Mouse (Mus musculus): ENCODE measurements around the gene Tmem131l.

The Tmem131l gene

DNA sequence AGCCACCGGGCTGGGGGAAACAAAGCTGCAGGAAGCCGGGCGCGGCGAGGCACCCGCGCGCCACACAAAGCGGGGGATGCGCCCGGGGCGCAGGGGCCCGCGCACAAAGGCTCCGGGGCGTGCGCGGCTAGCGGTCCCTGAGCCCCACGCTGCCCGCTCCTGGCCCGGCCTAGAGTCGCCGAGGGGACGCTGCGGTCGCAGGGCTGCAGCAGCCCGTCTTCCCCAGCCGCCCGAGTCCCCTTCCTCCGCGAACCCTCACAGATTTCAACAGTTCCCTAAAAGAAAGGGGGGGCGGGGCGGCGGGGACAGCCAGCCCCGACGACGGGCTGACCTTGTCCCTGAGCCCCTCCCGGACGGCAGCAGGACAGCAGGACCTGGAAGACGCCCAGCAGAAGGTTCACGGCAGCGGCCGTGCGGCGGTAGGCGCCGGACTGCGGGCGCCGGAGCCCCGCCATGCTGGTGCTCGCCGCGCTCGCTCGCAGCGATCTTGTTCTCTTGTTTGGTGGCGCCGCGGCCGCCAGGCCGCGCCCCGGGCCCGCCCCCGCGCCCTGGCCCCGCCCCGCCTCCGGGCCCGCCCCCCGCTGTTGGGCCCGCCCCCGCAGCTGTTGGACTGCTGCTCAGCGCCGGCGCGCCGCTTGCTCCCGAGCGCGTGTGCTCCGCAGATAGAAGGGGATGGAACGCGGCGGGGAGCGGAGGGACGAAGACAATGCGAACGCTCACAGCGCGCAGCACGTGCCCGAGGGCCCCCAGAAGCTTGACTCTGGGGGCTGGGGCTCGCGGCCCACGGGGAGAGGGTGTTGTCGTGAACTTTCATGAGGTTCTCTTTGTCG is at the start of gene Tmem131l:
Tmem131l (minus strand) TSS at position 530 of the 830 bp plus-strand sequence.
- no peak for DNase-seq (ENCODE audit: low spot score)

DNA sequence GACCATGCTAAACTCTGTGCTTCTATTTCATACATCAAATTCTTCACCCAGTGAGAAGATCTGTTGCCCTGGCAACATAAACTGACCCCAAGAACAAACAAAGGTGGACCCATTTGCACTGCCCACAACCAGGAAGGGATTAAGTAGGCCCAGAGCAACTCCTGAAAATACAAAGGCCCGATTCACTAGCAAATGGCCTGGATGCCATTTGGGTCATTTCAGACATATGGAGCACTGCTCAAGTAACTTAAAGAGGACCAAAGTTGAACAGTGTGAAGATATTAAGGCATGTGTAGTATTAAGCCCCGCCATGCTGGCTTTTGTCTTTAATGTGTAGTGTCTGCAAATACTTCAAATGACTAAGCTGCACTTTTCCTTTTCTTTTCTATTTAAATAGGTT is 46.9 kb upstream of the Tmem131l start:
- no peak for DNase-seq (ENCODE audit: low spot score)

DNA sequence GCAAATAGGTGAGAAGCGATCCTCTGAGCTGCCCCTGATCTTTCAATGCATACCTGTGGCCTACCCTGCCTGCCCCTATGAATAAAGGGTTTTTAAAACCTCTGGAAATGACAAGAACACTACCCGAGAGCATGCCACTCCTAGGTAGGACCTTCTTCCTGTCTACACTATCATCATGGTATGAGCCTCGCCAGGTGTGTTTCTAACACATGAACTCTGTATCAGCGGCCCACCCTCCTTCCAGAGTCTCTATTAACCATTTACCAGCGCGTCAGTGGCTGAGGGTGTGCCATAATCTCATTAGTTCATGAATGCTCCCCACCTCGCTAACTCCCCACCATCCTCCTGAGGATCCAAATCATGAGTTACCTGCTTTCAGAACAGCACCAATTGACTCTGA is 46.4 kb upstream of the Tmem131l start:
- DNase-seq (ENCODE audit: low spot score) = no peak

DNA sequence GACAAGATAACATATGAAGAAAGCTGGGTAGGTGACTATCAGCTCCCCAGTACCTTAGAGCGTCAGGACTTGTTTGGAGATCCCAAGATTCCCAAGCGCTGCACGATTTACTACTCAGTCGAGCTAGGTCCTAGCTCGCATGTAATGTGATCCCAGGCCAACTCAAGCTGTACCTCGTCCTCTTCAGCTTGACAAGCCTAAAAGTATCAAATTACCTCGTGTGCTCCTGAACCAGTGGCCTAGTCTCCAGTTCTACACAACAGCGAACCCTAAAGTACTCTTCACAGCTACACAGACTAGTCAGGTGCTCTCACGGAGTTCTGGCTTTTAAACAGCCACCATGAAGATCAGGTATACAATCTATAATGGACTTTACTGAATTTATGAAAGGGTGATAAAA is 45.5 kb upstream of the Tmem131l start:
- no peak for DNase-seq (ENCODE audit: low spot score)

DNA sequence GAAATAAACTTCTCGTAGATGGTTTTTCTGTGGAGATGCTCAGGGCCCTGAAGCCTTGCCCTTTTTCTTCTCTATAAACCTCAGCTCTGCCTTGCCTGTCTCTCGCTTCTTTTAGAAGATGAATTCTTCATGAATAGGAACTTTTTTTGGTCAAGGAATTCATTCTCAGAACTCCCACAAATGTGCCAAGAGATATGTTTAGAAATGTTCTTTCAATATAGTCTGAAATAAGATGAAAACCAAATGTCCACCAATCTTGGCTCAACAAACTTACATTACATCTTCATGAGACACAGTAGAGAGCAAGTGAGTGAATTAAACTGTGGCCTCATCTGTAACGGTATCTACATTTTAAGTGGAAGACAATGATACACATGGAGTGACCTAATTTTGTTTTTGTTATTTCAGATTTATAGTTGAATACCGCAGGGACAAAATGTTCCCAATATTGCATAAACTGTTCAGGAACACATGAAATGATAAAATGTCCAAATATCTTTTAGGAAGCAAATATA is 41.3 kb upstream of the Tmem131l start:
- no peak for DNase-seq (ENCODE audit: low spot score)

DNA sequence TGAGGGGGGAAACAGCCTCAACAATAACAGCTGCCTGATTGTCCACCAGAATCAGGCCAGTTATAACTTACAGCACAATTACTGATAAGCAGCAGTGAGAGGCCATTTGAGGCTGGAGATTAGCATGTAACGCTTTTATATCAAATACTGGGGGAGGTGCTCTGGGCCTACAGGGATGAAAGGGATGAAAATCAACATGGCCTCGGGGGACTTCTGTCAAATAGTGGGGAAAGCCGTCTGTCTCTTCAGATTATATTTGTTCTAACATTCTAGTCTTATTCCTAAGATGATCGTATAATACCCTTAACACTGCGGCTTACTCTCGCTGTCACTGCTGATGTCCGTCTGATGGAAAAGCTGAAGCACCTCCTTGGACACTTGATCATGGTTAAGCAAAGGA is 40.1 kb upstream of the Tmem131l start:
- DNase-seq (ENCODE audit: low spot score) = no peak

DNA sequence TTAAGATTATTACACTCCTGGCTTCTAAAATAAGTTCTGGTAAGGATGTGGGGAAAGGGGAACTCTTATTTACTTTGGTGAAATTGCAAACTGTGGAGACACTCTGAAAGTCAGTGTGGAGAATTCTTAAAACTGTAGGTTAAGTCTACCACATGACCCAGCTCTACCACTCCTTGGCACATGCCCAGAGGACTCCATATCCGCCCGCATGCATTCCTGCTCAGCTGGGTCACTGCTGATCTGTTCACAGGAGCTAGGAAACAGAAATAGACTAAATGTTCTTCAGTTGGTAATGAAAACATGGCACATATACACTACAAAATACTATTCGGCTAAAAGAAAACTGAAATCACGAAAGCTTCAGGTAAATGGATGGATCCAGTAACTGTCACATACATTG is 37.5 kb upstream of the Tmem131l start:
- DNase-seq (ENCODE audit: low spot score) = no peak

DNA sequence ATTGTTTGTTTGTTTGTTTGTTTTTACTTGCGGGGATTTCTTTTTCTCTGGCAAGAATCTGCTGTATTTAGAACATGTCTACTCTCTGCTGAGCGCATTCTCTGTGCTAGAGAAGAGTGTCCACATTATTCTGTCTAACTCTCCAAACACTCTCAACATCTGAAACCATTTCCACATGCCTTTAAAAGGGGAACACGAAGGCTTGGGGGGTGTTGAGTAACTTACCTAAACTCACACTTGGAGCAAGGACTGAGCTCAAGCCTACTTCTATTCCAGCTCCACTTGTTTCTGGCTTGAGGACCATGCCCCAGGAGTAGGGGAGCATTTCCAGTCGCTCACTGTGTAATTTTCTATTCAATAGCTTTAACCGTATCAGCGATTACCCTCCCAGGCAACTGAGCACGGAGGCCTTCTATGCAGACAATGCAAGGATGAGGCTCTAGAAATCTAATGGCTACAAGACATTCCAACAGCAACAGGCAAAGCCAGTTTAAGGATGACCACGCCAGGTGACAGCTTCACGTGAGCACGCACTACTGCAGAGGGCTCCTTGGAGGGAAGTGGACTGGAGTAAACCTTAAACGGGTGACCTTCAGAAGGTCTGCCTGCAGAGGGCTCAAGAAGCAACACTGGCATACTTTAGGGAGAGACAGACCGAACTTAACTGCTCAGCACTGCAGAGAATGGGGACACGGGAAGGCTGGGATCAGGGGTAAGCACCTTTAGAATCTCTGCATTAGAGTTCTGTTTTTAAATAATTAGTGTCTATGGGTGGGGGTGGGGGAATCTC is 36.8 kb upstream of the Tmem131l start:
- DNase-seq (ENCODE audit: low spot score) = no peak

DNA sequence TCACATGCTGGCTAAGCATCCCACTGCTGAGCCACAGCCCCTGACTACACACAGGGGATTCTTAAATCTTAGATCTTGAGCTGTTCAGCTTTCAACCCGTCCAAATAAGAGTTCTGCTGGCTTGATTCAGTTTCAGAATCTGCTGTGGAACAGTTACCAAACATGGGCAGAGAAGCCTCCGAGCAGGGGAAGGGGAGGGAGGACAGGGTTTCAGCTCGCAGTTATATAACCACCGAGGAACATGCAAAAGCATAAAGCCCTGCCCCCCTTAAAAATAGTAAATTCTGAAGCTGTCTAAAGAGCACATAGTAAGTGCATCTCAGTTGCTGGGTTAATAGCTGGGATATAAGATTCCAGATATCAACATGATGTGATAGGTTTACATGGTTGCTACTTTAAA is 35.5 kb upstream of the Tmem131l start:
- DNase-seq (ENCODE audit: low spot score) = no peak

DNA sequence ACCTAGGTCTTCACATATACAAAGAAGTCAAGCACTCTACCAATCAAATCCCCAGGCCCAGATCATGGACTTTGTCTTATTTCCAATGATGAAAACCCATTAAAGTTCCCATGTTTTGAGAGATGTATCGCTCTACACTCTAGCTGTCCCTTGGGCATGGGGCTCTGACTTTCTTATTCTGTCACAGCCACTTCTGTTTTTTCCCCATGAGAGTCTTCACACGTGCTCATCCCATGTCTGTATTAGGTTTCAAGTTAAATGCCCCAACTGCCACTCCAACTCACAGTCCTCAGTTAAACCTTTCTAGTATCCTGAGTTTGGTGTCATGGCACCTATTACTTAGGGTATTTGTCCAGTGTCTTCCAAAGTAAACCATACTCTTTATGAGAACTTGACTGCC is 34.8 kb upstream of the Tmem131l start:
- no peak for DNase-seq (ENCODE audit: low spot score)

DNA sequence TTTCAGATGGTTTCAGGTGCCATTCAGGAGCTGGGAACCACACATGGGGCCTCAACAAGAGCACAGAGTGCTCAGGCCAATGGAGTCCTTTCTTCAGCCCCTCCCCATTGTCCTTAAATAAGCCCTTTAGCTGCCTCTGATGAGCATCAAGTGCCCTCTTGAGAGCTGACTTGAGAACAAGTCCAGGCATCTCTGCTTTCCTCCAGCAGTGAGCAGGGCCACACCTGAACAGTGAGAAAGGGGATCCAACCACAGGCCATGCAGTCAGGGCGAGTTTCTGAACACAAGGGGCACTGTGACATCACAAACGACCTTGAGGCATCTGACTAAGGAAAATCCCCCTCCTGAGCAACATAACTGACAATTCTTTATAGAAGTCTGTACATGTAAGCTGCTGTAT is 31.7 kb upstream of the Tmem131l start:
- no peak for DNase-seq (ENCODE audit: low spot score)

DNA sequence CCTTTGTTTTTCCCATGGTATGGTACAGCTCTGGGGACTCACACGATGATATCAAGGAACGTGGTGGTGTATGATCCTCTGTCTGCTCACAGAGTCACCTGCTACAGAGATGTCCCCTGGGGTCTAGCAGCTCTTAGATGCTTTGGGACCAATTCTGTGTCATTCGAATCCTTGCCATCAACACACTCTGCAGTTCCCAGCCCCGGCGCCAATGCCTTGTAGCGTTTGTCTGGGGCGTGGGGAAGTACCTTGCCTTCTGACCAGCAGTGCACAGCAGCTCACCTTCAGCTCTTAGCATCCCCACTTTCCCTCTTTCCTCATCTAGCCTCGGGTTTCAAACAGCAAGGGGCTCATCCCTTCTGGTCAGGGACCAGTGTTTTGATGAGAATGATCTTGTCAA is 30.8 kb upstream of the Tmem131l start:
- DNase-seq (ENCODE audit: low spot score) = no peak

DNA sequence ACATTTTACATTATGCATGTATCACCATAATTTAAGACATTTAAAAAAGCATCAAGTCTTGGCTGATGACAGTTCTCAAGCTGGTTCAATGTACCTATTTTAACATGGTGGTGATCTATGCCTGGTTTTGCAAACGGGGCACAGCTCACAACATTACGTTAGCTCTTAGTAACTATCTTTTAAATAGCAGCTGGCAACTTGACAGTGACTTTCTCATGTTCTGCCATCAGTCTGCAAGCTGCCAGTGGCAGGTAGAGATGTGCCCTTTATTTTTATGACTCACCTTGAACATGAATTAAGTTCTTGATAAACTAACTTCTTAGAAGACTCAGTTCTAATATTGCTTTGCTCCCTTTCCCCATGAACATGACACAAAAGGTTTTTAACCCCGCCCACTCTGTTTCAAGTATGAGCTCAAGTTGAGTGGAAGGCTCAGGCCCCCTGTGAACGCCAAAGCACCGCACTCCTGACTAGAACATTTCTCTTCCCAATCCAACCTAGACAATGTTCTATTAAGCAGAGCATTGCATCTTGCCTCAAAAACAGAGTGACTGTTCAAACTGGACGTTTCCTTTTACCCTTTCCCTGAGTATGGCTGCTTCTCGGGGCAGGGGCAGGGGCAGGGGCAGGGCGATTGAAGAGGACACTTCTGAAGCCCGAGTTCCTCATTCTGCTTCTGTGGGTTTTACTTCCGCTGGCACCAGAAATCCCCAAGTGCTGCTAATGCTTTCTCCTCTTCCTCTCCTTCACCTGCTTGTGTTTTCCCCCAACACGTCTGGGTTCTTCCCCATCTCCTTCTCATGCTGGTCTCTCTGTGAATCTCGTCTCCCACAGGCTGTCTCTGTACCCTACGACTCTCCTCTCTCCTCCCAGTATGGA is 29.1 kb upstream of the Tmem131l start:
- DNase-seq (ENCODE audit: low spot score) = no peak

DNA sequence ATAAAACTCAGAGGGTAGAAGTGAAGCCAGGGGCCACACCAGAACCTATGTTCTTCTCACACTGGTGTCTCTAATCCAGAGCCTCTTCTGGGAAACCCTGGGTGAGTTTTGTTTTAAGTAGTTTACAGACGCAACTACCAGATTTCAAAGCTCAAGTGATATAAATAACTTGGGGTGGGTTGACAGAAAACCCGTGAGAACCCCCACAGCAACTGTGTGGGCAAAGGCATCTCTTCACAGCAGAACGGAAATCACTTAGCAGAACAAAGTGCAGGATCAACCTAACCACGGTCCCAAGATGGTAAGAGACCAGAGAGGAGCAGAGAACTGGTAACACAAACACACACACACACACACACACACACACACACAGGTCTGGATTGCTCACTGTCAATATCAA is 25.9 kb upstream of the Tmem131l start:
- no peak for DNase-seq (ENCODE audit: low spot score)

DNA sequence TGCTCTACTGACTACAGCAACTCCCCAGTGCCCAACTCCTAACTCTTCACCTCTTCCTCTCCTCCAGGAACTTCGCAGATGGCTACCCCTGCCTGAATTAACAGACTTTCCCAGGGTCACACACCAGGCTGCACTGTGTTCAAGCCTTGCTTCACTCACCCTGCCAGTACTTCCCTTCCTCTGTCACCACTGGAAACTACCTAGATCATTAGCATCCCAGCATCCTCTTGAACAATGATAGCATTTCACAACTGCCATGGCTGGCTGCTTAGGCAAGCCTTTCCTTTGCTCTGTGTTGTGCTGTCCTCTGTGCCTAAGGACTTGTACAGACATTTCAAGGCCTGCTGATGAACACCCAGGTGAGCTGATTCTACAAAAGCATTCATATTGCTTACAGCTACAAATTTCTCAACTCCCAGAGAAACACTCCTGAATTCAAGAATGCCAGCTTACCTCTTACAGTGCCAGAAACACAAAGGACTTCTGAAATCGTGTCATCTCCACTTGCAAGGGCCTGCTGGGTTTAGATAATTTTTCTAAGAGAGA is 23.5 kb upstream of the Tmem131l start:
- no peak for DNase-seq (ENCODE audit: low spot score)

DNA sequence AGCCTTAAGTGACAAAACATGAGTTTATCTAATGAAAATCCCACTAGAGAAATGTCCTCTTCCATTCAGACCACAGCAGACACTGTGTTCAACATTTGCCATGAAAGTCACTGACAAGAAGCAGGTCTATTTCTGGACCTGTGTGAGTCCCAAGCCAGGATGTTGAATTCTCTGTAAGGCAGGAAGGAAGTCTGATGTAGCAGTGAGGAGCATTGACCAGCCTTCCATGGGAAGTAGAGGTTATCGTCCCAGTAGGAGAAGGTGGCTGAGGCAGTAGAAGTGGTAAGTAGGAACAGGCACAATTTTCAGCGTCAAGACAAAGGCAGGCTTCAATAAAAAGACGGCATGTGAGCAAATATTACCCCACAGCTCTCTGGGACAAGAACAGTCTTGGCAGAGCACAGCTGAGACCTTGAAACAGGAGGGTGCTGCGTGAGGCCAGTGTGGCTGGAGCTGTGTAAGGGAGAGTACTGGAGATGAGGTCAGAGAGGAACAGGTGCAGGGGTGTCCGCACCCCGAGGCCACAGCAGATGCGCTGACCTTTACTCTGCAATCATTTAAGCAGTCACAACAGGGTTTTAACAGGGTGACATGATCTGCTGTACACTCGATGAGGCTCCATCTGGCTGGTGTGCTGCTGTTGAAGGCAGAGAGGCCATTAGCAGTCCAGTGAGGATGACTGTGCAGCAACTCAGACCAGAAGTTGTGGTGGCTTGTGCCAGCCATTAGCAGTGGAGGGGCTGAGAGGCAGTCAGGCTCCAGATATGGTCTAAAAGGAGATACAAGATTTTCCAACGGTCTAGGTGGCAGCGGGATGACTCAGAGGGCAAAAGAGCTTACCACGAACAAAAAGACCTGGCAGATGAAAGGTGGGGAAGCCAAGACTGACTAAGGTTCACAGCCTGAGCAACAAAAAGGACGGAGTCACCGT is 21.8 kb upstream of the Tmem131l start:
- no peak for DNase-seq (ENCODE audit: low spot score)

DNA sequence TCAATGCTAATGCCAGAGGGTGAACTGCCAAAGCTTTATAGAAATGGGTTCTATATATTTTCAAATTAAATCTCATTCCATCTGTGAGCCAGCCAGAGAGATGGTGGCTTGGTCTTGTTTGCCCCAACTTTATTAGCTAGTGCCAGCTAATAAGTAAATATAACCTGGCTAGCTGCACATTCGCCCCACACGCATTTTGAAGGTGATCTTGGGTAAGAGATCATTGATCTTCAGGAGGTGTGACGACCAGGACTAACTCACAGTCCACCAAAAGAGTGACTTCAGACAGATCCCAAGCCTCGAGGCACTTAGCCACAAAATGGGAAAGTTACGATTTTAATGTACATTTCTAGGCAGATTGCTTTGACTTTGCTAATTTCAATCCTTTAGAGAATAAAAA is 21.0 kb upstream of the Tmem131l start:
- no peak for DNase-seq (ENCODE audit: low spot score)

DNA sequence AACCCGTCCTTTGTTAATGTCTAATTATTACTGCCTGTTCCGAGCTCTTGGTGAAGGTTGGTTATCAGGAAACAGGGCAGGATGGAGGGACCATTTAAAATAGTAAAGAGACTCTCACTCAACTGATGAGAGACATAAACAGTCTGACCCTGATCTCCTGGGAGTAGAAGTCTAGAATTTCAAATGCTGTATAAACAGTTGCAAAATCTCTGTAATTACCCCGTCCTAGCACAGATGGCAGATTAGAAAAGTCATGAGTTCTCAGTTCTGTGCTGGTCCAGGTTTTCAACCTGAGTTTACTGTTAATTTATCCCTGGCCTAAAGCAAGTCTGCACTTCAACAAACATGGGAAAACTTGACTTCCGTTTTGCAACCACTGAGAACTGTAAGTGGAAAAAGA is 20.2 kb upstream of the Tmem131l start:
- DNase-seq (ENCODE audit: low spot score) = no peak

DNA sequence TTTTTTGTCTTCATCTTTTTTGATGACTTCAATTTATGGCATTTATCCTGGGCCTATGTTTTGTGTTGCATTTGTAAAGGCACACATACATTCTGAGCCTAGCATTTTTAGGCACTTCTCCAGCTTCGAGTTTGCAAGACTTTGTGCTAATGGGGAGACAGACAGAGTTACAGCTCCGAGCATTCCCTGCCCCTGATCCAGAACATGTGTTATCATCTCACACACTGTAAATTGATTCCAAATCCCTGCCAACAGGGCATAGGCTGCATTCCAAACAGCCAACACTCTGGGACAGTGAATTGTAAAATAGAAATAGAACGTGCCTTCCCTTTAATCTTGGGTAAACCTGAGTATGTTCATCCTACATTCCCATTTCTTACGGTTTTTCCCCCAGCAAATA is 19.7 kb upstream of the Tmem131l start:
- DNase-seq (ENCODE audit: low spot score) = no peak

DNA sequence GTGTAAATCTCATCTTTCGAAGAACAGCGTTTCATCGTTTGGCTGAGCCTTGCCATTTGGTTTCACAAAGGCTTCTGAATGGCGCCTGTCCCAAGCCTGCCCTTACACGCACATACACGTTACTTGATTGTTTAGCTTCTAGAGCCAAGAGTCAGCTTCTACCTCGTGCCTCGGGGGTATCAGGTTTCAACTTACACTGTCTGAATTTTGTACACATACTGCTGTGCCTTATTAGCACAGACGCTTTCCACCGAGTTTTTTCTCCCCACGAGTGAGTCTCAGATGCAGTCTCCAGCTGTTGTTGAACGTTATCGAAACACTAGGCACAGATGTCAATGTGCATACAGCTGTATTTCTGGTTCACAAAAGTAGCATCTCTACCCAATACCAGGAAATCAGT is 19.3 kb upstream of the Tmem131l start:
- no peak for DNase-seq (ENCODE audit: low spot score)

DNA sequence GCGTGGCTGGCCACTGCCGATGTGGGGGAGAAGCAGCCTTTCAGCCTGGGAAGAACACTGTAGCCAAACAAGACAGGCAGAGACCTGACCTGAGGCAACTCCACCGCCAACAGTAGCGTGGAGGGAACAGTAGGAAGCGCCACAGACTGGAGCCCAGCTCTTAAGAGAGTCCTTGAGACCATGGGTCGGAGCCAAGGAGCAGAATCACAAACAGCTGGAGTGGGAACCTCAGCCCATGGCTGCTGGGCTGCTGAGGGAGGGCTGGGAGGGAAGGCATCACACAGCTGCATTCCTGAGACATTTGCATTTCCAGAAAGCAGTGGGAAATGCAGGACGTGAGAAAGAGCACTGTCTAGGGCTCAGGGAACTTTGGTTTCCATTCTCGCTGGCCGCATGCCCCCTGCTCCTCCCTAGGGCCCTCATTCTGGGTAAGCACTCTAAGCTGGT is 8.8 kb upstream of the Tmem131l start:
- no peak for DNase-seq (ENCODE audit: low spot score)

All from layer of hippocampus, adult 9-10 months (tissue).